Mouse (Mus musculus) lung, embryonic 15.5 days (tissue): ENCODE results near the gene Gpr25. TPM values are rescaled to one million over a fixed set of nuclear protein-coding genes. Genes with fewer than 3 reads are reported as not detected.

Source experiments
- ATAC-seq: fragments of 200-750 bp; cut with Nextera tagmentation; 2 replicates; pipeline ENCODE4 v1.8.0; 2017; ENCODE audit warnings: moderate number of reproducible peaks, borderline replicate concordance; ENCODE audit not compliant: low FRiP score, low TSS enrichment; ENCODE audit errors: extremely low read depth
- H3K27ac ChIP-seq: fragments of 300-500 bp; sonication (generic); 2 replicates; pipeline ENCODE4 v1.5.1; 2015; ENCODE audit warnings: moderate library complexity, mild to moderate bottlenecking, inconsistent platforms
- H3K27me3 ChIP-seq: fragments of 300-500 bp; sonication (generic); 2 replicates; pipeline ENCODE4 v1.6.1; 2015; ENCODE audit warnings: inconsistent platforms
- H3K36me3 ChIP-seq: fragments of 300-500 bp; sonication (generic); 2 replicates; pipeline ENCODE4 v1.6.1; 2015; ENCODE audit warnings: inconsistent platforms
- H3K4me1 ChIP-seq: fragments of 300-500 bp; sonication (generic); 2 replicates; pipeline ENCODE4 v1.6.1; 2015; ENCODE audit warnings: inconsistent platforms
- H3K4me2 ChIP-seq: fragments of 300-500 bp; sonication (generic); 2 replicates; pipeline ENCODE4 v1.6.1; 2015; ENCODE audit warnings: inconsistent platforms, mild to moderate bottlenecking, moderate library complexity
- H3K4me3 ChIP-seq: fragments of 300-500 bp; sonication (generic); 2 replicates; pipeline ENCODE4 v1.5.1; 2015; ENCODE audit warnings: mild to moderate bottlenecking, inconsistent platforms
- H3K9ac ChIP-seq: fragments of 300-500 bp; sonication (generic); 2 replicates; pipeline ENCODE4 v1.6.1; 2015; ENCODE audit warnings: inconsistent platforms
- H3K9me3 ChIP-seq: fragments of 300-500 bp; sonication (generic); 2 replicates; pipeline ENCODE4 v1.6.1; 2016; ENCODE audit warnings: inconsistent platforms
- WGBS: fragments of 180-500 bp; shearing (Covaris S2); methylation state at CpG from one replicate; pipeline ENCODE4 v1.1.7; 2015; 5-methylcytosine and 5-hydroxymethylcytosine counted together
- polyA plus RNA-seq: library from polyadenylated mRNA; unstranded; fragments of >200 nt; fragmentation: Nextera tagmentation; extraction: Ambion mirVana; gene quantifications from 2 replicates; pipeline ENCODE4 v1.2.1, GENCODE M21; 2015

The Gpr25 gene
- polyA plus RNA-seq = not detected in 2 replicates

- H3K4me3 ChIP-seq = peak within 1 kb of the TSS; percentile 51
- H3K4me1 ChIP-seq = peaks cover 14% of the 10 kb centered on the region
- 5% methylated on average over 26 of the region's 28 CpGs for WGBS
- H3K4me2 ChIP-seq = peak within 1 kb of the TSS; percentile 94
- ATAC-seq = peak; percentile 32; the same call in 1 of the 2 replicates
- H3K27ac ChIP-seq = no peak within 1 kb of the TSS
- H3K9me3 ChIP-seq = no peaks in the 10 kb centered on the region
- H3K27me3 ChIP-seq = peaks cover 66% of the 10 kb centered on the region
- no peaks in the 10 kb centered on the region for H3K36me3 ChIP-seq
- no peak within 1 kb of the TSS; the same call in 1 of the 2 replicates for H3K9ac ChIP-seq
Measured at GRCm38 (mm10) chr1:136260635-136261238, at the start of gene Gpr25. Gpr25 (minus strand) TSS chr1:136260873.

GRCm38 (mm10) chr1:136309193-136309592 is 48.5 kb upstream of the Gpr25 start:
- H3K4me3 ChIP-seq = no peak overlapping the region
- H3K9me3 ChIP-seq = no peaks in the 10 kb centered on the region
- H3K36me3 ChIP-seq = no peaks in the 10 kb centered on the region
- H3K27me3 ChIP-seq = no peaks in the 10 kb centered on the region
- no peak overlapping the region for H3K4me2 ChIP-seq
- ATAC-seq = no peak
- H3K27ac ChIP-seq = no peak overlapping the region
- 88% methylated on average over 5 of the region's 5 CpGs for WGBS
- H3K4me1 ChIP-seq = no peaks in the 10 kb centered on the region
- H3K9ac ChIP-seq = no peak overlapping the region

- WGBS = 82% methylated on average over 3 of the region's 3 CpGs
Measured at GRCm38 (mm10) chr1:136306424-136306823, 45.8 kb upstream of the Gpr25 start.

GRCm38 (mm10) chr1:136293961-136294360 is 33.3 kb upstream of the Gpr25 start:
- Histone ChIP-seq H3K4me1 (no peaks in the 10 kb centered on the region), H3K9ac (no peak overlapping the region), H3K27ac (no peak overlapping the region), H3K9me3 (no peaks in the 10 kb centered on the region), H3K4me2 (no peak overlapping the region), H3K27me3 (no peaks in the 10 kb centered on the region), H3K36me3 (peaks cover 11% of the 10 kb centered on the region; the same call in 1 of the 2 replicates), H3K4me3 (no peak overlapping the region)
- no peak for ATAC-seq

More at GRCm38 (mm10) chr1:136306424-136306823, 45.8 kb upstream of the Gpr25 start:
- ATAC-seq = no peak
- Histone ChIP-seq H3K36me3 (no peaks in the 10 kb centered on the region), H3K4me1 (no peaks in the 10 kb centered on the region), H3K4me3 (no peak overlapping the region), H3K4me2 (no peak overlapping the region), H3K9ac (no peak overlapping the region), H3K9me3 (no peaks in the 10 kb centered on the region), H3K27ac (no peak overlapping the region), H3K27me3 (no peaks in the 10 kb centered on the region)

GRCm38 (mm10) chr1:136289803-136290202 is 29.1 kb upstream of the Gpr25 start:
- Histone ChIP-seq H3K9ac (no peak overlapping the region), H3K27me3 (no peaks in the 10 kb centered on the region), H3K9me3 (no peaks in the 10 kb centered on the region), H3K27ac (no peak overlapping the region), H3K36me3 (peaks cover 17% of the 10 kb centered on the region), H3K4me2 (no peak overlapping the region), H3K4me3 (no peak overlapping the region), H3K4me1 (no peaks in the 10 kb centered on the region)
- ATAC-seq = no peak
- 54% methylated on average over 1 of the region's 1 CpGs for WGBS

GRCm38 (mm10) chr1:136277366-136277765 is 16.7 kb upstream of the Gpr25 start:
- no peaks in the 10 kb centered on the region for H3K27me3 ChIP-seq
- no peak for ATAC-seq
- H3K9ac ChIP-seq = no peak overlapping the region
- H3K36me3 ChIP-seq = peaks cover 83% of the 10 kb centered on the region
- no peaks in the 10 kb centered on the region for H3K4me1 ChIP-seq
- H3K4me2 ChIP-seq = no peak overlapping the region
- WGBS = 89% methylated on average over 8 of the region's 8 CpGs
- no peak overlapping the region for H3K27ac ChIP-seq
- H3K9me3 ChIP-seq = no peaks in the 10 kb centered on the region
- H3K4me3 ChIP-seq = no peak overlapping the region

GRCm38 (mm10) chr1:136268224-136268623 is 7.6 kb upstream of the Gpr25 start:
- no peak overlapping the region for H3K4me2 ChIP-seq
- no peak overlapping the region for H3K27ac ChIP-seq
- no peak overlapping the region for H3K4me3 ChIP-seq
- no peak overlapping the region for H3K9ac ChIP-seq
- WGBS = 52% methylated on average over 7 of the region's 7 CpGs
- H3K27me3 ChIP-seq = peaks cover 2% of the 10 kb centered on the region; the same call in 1 of the 2 replicates
- peak; percentile 64; the same call in 1 of the 2 replicates for ATAC-seq
- peaks cover 12% of the 10 kb centered on the region for H3K4me1 ChIP-seq
- peaks cover 22% of the 10 kb centered on the region for H3K36me3 ChIP-seq
- H3K9me3 ChIP-seq = no peaks in the 10 kb centered on the region

- no peak overlapping the region for H3K4me2 ChIP-seq
- no peak overlapping the region for H3K4me3 ChIP-seq
- no peaks in the 10 kb centered on the region for H3K9me3 ChIP-seq
- H3K9ac ChIP-seq = no peak overlapping the region
- ATAC-seq = no peak
- peaks cover 12% of the 10 kb centered on the region for H3K4me1 ChIP-seq
- 39% methylated on average over 6 of the region's 6 CpGs for WGBS
- peaks cover 19% of the 10 kb centered on the region for H3K27me3 ChIP-seq
- H3K27ac ChIP-seq = no peak overlapping the region
- peaks cover 3% of the 10 kb centered on the region; the same call in 1 of the 2 replicates for H3K36me3 ChIP-seq
Measured at GRCm38 (mm10) chr1:136266127-136266526, 5.5 kb upstream of the Gpr25 start.

- H3K4me3 ChIP-seq = no peak overlapping the region
- ATAC-seq = no peak
- peaks cover 15% of the 10 kb centered on the region for H3K4me1 ChIP-seq
- H3K36me3 ChIP-seq = no peaks in the 10 kb centered on the region
- H3K27ac ChIP-seq = no peak overlapping the region
- H3K4me2 ChIP-seq = no peak overlapping the region
- no peak overlapping the region for H3K9ac ChIP-seq
- peaks cover 46% of the 10 kb centered on the region for H3K27me3 ChIP-seq
- WGBS = 91% methylated on average over 5 of the region's 5 CpGs
- H3K9me3 ChIP-seq = no peaks in the 10 kb centered on the region
Measured at GRCm38 (mm10) chr1:136263355-136263754, 2.7 kb upstream of the Gpr25 start.

- Histone ChIP-seq H3K4me1 (peaks cover 14% of the 10 kb centered on the region), H3K9me3 (no peaks in the 10 kb centered on the region), H3K4me3 (peak overlapping the region; percentile 51), H3K9ac (no peak overlapping the region; the same call in 1 of the 2 replicates), H3K27me3 (peaks cover 66% of the 10 kb centered on the region), H3K4me2 (peak overlapping the region; percentile 94), H3K36me3 (no peaks in the 10 kb centered on the region), H3K27ac (no peak overlapping the region)
- peak; percentile 73 for ATAC-seq
- under 1% methylated on average over 95 of the region's 95 CpGs for WGBS
Measured at GRCm38 (mm10) chr1:136259893-136260634, 609 bp downstream of the Gpr25 start.

GRCm38 (mm10) chr1:136259543-136259892 is 1.2 kb downstream of the Gpr25 start:
- 3% methylated on average over 16 of the region's 16 CpGs for WGBS
- H3K36me3 ChIP-seq = no peaks in the 10 kb centered on the region
- ATAC-seq = no peak
- H3K4me1 ChIP-seq = peaks cover 14% of the 10 kb centered on the region
- H3K4me3 ChIP-seq = peak overlapping the region; percentile 51
- peak overlapping the region; percentile 94 for H3K4me2 ChIP-seq
- H3K27me3 ChIP-seq = peaks cover 66% of the 10 kb centered on the region
- H3K27ac ChIP-seq = no peak overlapping the region
- H3K9ac ChIP-seq = no peak overlapping the region
- no peaks in the 10 kb centered on the region for H3K9me3 ChIP-seq

GRCm38 (mm10) chr1:136258495-136258894 is 2.2 kb downstream of the Gpr25 start:
- Histone ChIP-seq H3K4me3 (no peak overlapping the region), H3K4me2 (no peak overlapping the region), H3K4me1 (peaks cover 14% of the 10 kb centered on the region), H3K36me3 (no peaks in the 10 kb centered on the region), H3K27me3 (peaks cover 66% of the 10 kb centered on the region), H3K27ac (no peak overlapping the region), H3K9ac (no peak overlapping the region), H3K9me3 (no peaks in the 10 kb centered on the region)
- WGBS = 65% methylated on average over 9 of the region's 9 CpGs
- no peak for ATAC-seq
